Mouse (Mus musculus) lung, postnatal 36 days (tissue): ENCODE results near the gene 1700001O22Rik.

Source experiments
- DNase-seq: peaks from one replicate; pipeline ENCODE4 v3.0.0; 2022; ENCODE audit warnings: mixed read lengths

The 1700001O22Rik gene

DNA sequence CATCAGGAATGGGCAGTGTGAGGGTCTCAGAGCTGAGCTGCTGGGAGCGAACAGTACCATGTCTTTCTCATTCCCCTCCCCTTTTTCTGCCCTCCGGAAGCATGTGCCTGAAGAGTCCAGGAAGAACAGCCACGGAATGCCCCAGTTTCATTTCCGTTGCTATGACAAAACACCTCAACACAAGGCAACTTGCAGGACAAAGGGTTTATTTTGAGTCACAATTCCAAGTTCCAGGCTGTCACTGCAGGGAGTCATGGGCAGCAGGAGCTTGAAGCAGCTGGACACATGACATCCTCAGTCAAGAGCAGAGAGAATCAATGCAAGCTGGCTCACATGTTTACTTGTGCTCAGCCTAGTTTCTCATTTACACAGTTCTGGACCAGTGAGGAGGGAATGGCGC, 53.4 kb downstream of the 1700001O22Rik start:
- DNase-seq = peak; percentile 75

DNA sequence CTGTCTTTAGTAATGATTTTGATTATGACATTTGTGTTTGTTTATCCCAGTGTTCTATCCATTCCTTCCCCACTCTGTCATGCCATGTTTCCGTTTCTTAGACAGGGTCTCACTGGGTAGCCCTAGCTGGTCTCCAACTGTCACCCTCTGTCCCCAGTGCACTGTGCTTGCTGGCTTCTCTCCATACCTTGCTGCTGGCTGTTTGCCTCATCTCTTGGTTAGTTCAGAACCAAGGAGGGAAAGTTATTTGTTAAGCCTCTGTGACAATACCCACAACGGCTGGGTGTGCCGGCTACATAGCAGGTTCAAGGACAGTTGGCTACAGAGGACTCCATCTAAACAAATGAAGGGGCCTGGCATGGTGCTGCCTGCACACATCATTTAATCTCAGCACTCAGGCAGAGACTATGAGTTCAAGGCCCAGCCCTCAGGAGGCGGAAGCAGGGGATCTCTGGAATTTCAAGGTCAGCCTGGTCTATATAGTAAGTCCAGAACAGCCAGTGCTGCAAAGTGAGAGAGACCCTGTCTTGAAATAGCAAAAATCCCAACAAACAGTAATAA, 55.8 kb downstream of the 1700001O22Rik start:
- no peak for DNase-seq
